Mouse (Mus musculus) intestine, postnatal 0 days (tissue): ENCODE data around the gene Olfr1346. TPM values are rescaled to one million over a fixed set of nuclear protein-coding genes. Genes with fewer than 3 reads are reported as not detected.

Experiments
- ATAC-seq: fragments of 200-750 bp; cut with Nextera tagmentation; 2 replicates; pipeline ENCODE4 v1.8.0; 2017; ENCODE audit warnings: mild to moderate bottlenecking, moderate TSS enrichment, moderate library complexity
- H3K27ac ChIP-seq: fragments of 300-500 bp; sonication (generic); 2 replicates; pipeline ENCODE4 v1.5.1; 2014; ENCODE audit warnings: mild to moderate bottlenecking, low read depth, low read length, moderate library complexity
- H3K27me3 ChIP-seq: fragments of 300-500 bp; sonication (generic); replicated peaks from 2 replicates; pipeline ENCODE4 v1.6.1; 2014; ENCODE audit warnings: low read length, mixed read lengths; ENCODE audit not compliant: control insufficient read depth, insufficient read depth
- H3K36me3 ChIP-seq: fragments of 300-500 bp; sonication (generic); 2 replicates; pipeline ENCODE4 v1.6.1; 2014; ENCODE audit warnings: mild to moderate bottlenecking, moderate library complexity; ENCODE audit not compliant: control insufficient read depth, insufficient read depth
- H3K4me1 ChIP-seq: fragments of 300-500 bp; sonication (generic); replicated peaks from 2 replicates; pipeline ENCODE4 v1.6.1; 2014; ENCODE audit warnings: antibody characterized with exemption, low read length, mixed read lengths; ENCODE audit not compliant: control insufficient read depth, insufficient read depth
- H3K4me2 ChIP-seq: fragments of 300-500 bp; sonication (generic); replicated peaks from 2 replicates; pipeline ENCODE4 v1.6.1; 2014; ENCODE audit warnings: low read depth, mild to moderate bottlenecking, moderate library complexity
- H3K4me3 ChIP-seq: fragments of 300-500 bp; sonication (generic); 2 replicates; pipeline ENCODE4 v1.5.1; 2014; ENCODE audit warnings: low read depth, low read length
- H3K9ac ChIP-seq: fragments of 300-500 bp; sonication (generic); 2 replicates; pipeline ENCODE4 v1.6.1; 2014; ENCODE audit warnings: mild to moderate bottlenecking, low read depth, low read length
- H3K9me3 ChIP-seq: fragments of 300-500 bp; sonication (generic); 2 replicates; pipeline ENCODE4 v1.6.1; 2016; ENCODE audit warnings: mixed run types; ENCODE audit not compliant: control insufficient read depth
- CTCF ChIP-seq: sonication (generic); IDR thresholded peaks from 2 replicates; pipeline ENCODE4 v1.5.1; 2016; ENCODE audit warnings: low read depth, mild to moderate bottlenecking, control low read depth, antibody characterized with exemption, moderate library complexity
- WGBS: fragments of 180-500 bp; shearing (Covaris S2); extraction: QIAGEN DNeasy Blood & Tissue Kit; methylation state at CpG from one replicate; pipeline ENCODE4 v1.1.7; 2014; 5-methylcytosine and 5-hydroxymethylcytosine counted together
- polyA plus RNA-seq: library from polyadenylated mRNA; unstranded; fragments of >200 nt; fragmentation: Nextera tagmentation; extraction: Ambion mirVana; gene quantifications from 2 replicates; pipeline ENCODE4 v1.2.1, GENCODE M21; 2015

The Olfr1346 gene
- polyA plus RNA-seq, result not detected in 2 replicates

DNA sequence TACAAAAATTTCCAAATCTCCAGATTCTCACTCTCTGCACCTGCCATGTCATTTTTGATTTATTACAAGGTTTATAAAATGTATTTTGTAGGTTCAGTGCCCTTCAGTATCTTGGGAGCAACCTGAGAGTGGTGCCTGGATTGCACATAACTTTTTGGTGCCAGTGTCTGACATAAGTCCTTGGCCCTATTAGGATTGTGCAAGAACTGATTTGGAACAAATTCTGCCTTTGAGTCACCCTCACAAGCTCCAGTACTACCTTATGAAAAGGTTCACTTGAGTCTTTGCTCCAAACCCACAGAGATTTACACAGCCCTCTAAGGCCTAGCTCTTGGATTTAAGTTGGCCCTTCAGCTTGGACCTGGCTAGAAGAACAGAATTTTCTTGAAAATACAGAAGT is at the start of gene Olfr1346:
Gene Olfr1346, plus strand, starts transcription at position 151 of the 400 bp plus-strand sequence.
- Histone ChIP-seq H3K9ac (no peak within 1 kb of the TSS), H3K27ac (no peak within 1 kb of the TSS), H3K9me3 (no peaks in the 10 kb centered on the region), H3K4me1 (no peaks in the 10 kb centered on the region), H3K4me3 (no peak within 1 kb of the TSS), H3K4me2 (no peak within 1 kb of the TSS), H3K27me3 (no peaks in the 10 kb centered on the region), H3K36me3 (no peaks in the 10 kb centered on the region)
- TF ChIP-seq CTCF, result no peak
- ATAC-seq, result no peak

DNA sequence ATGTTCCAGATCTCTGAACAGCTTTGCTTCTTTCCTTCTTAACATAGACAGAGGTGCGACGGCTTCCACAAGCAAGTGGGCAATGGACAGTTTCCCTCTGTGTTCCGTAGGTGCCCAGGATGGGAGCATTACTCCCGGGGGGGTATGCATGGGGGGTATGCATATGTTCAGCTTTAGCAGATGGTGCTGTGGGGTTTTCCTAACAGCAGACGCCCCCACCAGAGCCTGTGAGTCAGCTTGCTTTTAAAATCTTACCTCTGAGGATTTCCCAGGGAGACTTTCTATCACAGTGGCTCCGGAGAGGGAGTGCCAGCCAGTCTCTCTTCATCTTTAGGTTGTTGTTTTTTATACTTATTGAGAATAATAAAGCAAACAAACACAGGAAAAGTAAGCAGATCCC is 47.0 kb upstream of the Olfr1346 start:
- Histone ChIP-seq H3K4me1 (no peaks in the 10 kb centered on the region), H3K9me3 (no peaks in the 10 kb centered on the region), H3K4me3 (no peak overlapping the region), H3K9ac (no peak overlapping the region), H3K27ac (no peak overlapping the region), H3K36me3 (no peaks in the 10 kb centered on the region), H3K4me2 (no peak overlapping the region), H3K27me3 (no peaks in the 10 kb centered on the region)
- WGBS, result 76% methylated on average over 6 of the region's 6 CpGs
- ATAC-seq, result no peak
- no peak for TF ChIP-seq CTCF

DNA sequence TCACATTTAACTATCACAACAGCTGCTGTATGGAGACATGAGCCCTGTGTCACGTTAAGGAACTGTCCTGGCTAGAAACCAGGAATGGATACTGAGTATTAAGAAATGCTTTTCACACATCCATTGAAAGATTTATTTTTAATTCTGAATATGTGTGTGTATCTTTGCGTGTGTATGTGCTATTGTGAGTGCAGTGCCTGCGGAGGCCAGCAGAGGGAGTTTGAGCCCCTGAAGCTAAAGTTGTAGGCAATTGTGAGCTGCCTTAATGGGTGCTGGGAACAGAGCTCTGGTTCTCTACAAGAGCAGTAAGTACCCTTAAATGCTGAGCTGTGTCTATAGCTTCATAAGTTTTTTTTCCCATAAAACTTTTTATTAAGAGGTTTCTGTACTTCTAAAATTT is 37.5 kb upstream of the Olfr1346 start:
- H3K4me1 ChIP-seq, result no peaks in the 10 kb centered on the region
- 86% methylated on average over 3 of the region's 3 CpGs for WGBS
- TF ChIP-seq CTCF, result peak; percentile 21
- no peaks in the 10 kb centered on the region for H3K36me3 ChIP-seq
- no peak overlapping the region for H3K9ac ChIP-seq
- H3K4me2 ChIP-seq, result no peak overlapping the region
- H3K4me3 ChIP-seq, result no peak overlapping the region
- H3K27me3 ChIP-seq, result no peaks in the 10 kb centered on the region
- H3K27ac ChIP-seq, result no peak overlapping the region
- ATAC-seq, result no peak
- H3K9me3 ChIP-seq, result peaks cover 6% of the 10 kb centered on the region; the same call in 1 of the 2 replicates

DNA sequence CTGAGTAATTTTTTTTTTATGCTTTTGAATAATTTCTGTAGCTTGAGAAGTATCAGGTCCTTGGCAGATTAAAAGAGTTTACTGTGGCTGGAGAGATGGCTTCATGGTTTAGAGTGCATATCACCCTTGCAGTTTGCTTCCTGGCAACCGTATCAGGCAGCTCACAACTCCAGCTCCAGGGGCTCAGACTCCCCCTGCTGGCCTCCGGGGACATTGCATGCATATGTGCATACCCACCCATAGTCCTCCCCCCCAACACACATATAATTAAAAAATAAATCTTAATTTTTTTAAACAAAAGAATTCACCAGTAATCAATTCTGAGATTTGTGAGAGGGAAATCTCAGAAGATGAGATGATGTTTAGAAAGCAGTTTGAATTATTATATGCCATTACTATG is 36.6 kb upstream of the Olfr1346 start:
- Histone ChIP-seq H3K9me3 (peaks cover 6% of the 10 kb centered on the region; the same call in 1 of the 2 replicates), H3K27ac (no peak overlapping the region), H3K36me3 (no peaks in the 10 kb centered on the region), H3K9ac (no peak overlapping the region), H3K4me3 (no peak overlapping the region), H3K4me2 (no peak overlapping the region), H3K27me3 (no peaks in the 10 kb centered on the region), H3K4me1 (no peaks in the 10 kb centered on the region)
- peak; percentile 66 for TF ChIP-seq CTCF
- WGBS, result 38% methylated on average over 2 of the region's 2 CpGs
- ATAC-seq, result no peak

DNA sequence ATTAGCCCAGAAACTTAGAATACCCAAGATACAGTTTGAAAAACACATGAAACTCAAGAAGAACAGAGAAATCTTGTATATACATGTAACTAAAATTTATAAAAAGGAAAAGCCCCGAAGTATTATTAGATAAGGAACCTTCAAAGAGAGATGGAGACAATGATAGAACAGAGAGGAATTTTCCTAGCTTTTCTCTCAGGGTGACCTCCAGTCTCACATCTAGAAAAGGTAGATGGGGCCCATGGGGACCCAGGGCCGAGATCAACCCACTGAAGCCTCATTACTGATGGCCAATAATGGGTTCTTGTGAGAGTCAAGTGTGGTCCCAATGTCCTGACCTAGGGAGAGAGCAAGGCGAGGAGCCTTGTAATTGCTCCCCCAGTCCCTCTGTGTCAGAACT is 28.5 kb upstream of the Olfr1346 start, which contains the start of gene Olfr1344:
Gene Olfr1344, plus strand, starts transcription at position 301 of the 400 bp plus-strand sequence.
- H3K36me3 ChIP-seq, result no peaks in the 10 kb centered on the region
- 74% methylated on average over 3 of the region's 3 CpGs for WGBS
- no peaks in the 10 kb centered on the region for H3K4me1 ChIP-seq
- no peak within 1 kb of the TSS for H3K4me2 ChIP-seq
- no peak for ATAC-seq
- no peaks in the 10 kb centered on the region for H3K9me3 ChIP-seq
- TF ChIP-seq CTCF, result no peak
- H3K9ac ChIP-seq, result no peak within 1 kb of the TSS
- H3K4me3 ChIP-seq, result no peak within 1 kb of the TSS
- H3K27ac ChIP-seq, result no peak within 1 kb of the TSS
- H3K27me3 ChIP-seq, result no peaks in the 10 kb centered on the region

DNA sequence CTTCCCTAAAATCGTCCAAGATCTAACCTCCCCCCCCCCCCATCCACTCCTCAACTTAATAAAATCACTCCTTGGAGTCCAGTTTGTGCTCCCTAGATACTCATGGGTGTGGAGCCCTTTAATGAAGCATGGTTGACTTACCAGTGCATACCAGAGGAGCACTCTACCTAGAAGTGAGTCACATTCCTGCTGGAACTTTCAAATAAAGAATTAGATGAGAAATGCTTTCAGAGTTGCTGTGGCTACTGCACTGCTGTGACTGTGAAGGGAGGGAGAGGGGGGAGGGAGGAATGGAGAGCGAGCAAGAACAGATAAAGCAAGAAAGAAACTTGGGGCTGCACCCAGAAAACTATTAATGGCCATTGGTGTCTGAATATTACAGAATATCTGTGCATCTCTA is 25.7 kb upstream of the Olfr1346 start:
- H3K4me3 ChIP-seq, result no peak overlapping the region
- 42% methylated on average over 2 of the region's 2 CpGs for WGBS
- no peaks in the 10 kb centered on the region for H3K4me1 ChIP-seq
- no peak overlapping the region for H3K9ac ChIP-seq
- no peak overlapping the region for H3K4me2 ChIP-seq
- no peak overlapping the region for H3K27ac ChIP-seq
- no peaks in the 10 kb centered on the region for H3K36me3 ChIP-seq
- H3K27me3 ChIP-seq, result no peaks in the 10 kb centered on the region
- no peak for TF ChIP-seq CTCF
- no peak for ATAC-seq
- H3K9me3 ChIP-seq, result no peaks in the 10 kb centered on the region

DNA sequence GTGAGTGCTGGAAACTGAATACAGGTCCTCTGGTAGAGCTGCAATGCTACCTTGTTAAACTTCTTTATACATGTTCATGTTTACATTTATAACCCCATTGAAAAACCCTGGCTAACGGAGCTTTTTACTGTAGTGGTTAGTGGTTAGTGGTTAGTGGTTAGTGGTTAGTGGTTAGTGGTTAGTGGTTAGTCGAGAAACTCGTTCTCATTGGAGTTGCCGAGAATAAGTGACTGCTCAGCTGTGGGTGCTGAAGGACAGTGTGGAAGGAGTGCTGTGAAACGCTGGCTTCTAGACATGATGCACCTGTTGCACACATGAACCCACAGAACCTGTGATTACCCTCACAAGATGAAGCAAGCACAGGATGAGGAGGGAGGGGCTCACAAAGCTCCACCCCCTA is 19.1 kb upstream of the Olfr1346 start:
- H3K4me1 ChIP-seq, result no peaks in the 10 kb centered on the region
- no peak overlapping the region for H3K4me3 ChIP-seq
- no peak for ATAC-seq
- no peak overlapping the region for H3K4me2 ChIP-seq
- no peaks in the 10 kb centered on the region for H3K9me3 ChIP-seq
- WGBS, result 83% methylated on average over 5 of the region's 5 CpGs
- no peak for TF ChIP-seq CTCF
- H3K27ac ChIP-seq, result no peak overlapping the region
- no peak overlapping the region for H3K9ac ChIP-seq
- H3K36me3 ChIP-seq, result no peaks in the 10 kb centered on the region
- H3K27me3 ChIP-seq, result no peaks in the 10 kb centered on the region
